Mouse (Mus musculus) splenic B cell, adult 2 months (primary cell): ENCODE measurements at regions not wholly inside any gene's neighbourhood (a gene's known extent, or its start where the extent isn't known, plus 50 kb on each side); places are given as distances from the start of the nearest gene placed in this dataset.

Experiments used
- DNase-seq: peaks from one replicate; pipeline ENCODE4 v3.0.0-alpha.2; 2011; ENCODE audit warnings: low read depth, low spot score
- H3K27me3 ChIP-seq: 2 replicates; pipeline ENCODE4 v1.6.1; 2012; ENCODE audit warnings: mild to moderate bottlenecking, low read length, moderate library complexity, mixed read lengths; ENCODE audit not compliant: control insufficient read depth, poor library complexity, insufficient read depth, severe bottlenecking
- H3K36me3 ChIP-seq: 2 replicates; pipeline ENCODE4 v1.6.1; 2012; ENCODE audit warnings: mild to moderate bottlenecking, low read length, moderate library complexity, mixed read lengths; ENCODE audit not compliant: control insufficient read depth, poor library complexity, insufficient read depth, severe bottlenecking

- Histone ChIP-seq H3K27me3 (no peaks in the 10 kb centered on the region), H3K36me3 (no peaks in the 10 kb centered on the region)
- DNase-seq, result no peak
These were observed 77.0 kb downstream of the Irs2 start for GRCm38 (mm10) chr8:10931266-10931665.

DNA sequence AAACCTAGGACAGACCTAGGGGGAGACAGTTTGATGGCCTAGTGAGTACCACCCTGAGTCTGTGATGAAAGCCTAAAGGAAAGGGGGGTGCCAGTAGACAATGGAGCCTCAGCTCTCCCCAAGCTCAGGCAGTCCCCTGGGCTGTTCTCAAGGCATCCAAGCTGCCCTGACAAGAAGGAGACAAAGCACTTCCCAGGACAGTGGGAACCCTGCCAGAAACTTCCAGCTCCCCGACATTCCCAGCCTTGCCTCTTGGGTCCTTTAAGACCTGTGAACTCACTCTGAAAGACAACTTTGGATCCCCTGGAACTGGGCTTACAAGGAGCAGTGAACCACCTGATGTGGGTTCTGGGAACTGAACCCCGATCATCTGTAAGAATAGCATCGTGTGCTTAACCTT is 79.4 kb downstream of the Irs2 start:
- DNase-seq, result no peak
- no peaks in the 10 kb centered on the region for H3K27me3 ChIP-seq
- H3K36me3 ChIP-seq, result no peaks in the 10 kb centered on the region

DNA sequence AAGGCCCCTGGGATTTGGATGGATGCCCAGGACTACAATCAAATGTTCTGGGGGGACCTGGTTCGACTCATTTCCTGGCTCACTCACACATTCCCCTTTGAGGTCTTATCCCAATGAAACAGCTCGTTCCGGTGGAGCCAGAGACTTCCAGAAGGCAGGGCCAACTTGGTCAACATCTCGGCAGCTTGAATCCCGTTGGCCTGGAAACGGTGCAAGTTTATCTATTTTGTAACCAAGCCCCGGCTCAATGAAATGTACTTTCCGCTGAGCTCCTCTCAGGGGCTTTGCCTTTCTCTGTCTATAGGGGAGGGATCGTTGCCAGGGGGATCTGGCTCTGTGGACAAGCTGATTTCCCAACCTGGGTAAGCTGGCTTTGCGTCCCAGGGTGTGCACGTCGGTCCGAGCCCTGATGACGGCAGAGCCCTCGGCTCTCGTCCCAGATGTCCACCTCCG is 79.9 kb downstream of the Irs2 start:
- Histone ChIP-seq H3K36me3 (no peaks in the 10 kb centered on the region), H3K27me3 (no peaks in the 10 kb centered on the region)
- DNase-seq, result no peak

DNA sequence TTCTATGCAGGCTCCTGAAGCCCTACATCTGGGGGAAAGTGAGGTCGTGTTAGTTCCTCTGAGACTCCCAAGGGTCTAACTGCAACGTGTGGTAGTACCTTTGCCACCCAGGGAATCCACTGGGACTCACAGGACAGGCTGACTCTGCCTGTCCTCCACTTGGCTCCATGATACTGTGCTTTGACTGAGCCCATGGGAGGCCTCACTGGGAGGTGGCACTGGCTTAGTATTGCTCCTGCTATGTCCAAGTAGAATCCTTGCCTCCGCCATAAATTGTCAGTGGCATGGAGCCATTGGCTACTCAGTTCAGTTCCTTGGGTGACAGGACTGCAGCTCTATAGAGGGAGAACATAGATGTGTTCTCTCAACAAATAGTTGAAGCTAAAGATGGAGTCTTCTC is 81.1 kb downstream of the Irs2 start:
- Histone ChIP-seq H3K27me3 (no peaks in the 10 kb centered on the region), H3K36me3 (no peaks in the 10 kb centered on the region)
- DNase-seq, result no peak

DNA sequence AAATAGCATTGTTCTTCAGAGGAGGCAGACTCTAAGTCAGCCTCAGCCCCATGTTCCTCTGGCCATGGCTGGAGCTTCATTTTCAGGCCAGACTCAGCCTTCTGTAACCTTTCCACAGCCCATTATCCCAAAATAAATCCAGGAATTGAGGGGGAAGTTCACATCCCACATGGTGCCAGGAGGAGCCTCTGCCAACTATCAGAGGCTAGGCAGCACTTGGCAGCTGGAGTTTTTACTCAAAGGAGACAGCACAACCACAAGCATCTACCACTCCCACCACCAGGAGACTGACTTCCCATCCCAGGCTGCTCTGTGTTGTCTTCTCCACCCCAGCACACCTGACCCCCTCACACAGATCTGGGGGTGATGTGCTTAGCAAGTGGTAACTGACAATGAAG is 81.7 kb downstream of the Irs2 start:
- H3K27me3 ChIP-seq, result no peaks in the 10 kb centered on the region
- DNase-seq, result no peak

GRCm38 (mm10) chr8:10925582-10926517 is 82.4 kb downstream of the Irs2 start:
- no peaks in the 10 kb centered on the region for H3K36me3 ChIP-seq
- H3K27me3 ChIP-seq, result no peaks in the 10 kb centered on the region
- peak; percentile 18 for DNase-seq

More for the DNA sequence above, 81.7 kb downstream of the Irs2 start:
- H3K36me3 ChIP-seq, result no peaks in the 10 kb centered on the region

GRCm38 (mm10) chr8:10924526-10925199 is 83.6 kb downstream of the Irs2 start:
- H3K27me3 ChIP-seq, result no peaks in the 10 kb centered on the region
- no peaks in the 10 kb centered on the region for H3K36me3 ChIP-seq
- peak; percentile 78 for DNase-seq

DNA sequence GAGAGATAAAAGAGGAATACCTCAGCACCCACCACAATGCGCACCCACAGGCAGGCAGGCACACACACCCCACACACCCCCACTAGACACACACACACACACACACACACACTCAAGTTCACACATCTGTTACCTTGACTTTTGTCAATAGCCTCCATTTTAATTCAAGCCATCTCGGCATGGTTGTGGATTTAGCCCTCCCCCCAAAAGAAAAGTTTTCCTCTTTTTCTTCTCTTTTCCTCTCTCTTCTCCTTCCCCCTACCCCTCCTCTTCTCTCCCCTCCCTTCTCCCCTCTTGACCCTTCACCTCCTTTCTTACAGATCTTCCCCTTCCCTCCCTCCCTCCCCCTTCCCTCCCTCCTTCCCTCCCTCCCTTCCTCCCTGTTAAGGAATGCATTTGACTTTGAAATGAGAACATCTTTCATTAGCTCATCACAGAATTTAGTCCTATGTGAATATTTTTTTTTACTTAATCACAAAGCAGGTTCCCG is 84.2 kb downstream of the Irs2 start:
- no peaks in the 10 kb centered on the region for H3K27me3 ChIP-seq
- no peaks in the 10 kb centered on the region for H3K36me3 ChIP-seq
- DNase-seq, result no peak

DNA sequence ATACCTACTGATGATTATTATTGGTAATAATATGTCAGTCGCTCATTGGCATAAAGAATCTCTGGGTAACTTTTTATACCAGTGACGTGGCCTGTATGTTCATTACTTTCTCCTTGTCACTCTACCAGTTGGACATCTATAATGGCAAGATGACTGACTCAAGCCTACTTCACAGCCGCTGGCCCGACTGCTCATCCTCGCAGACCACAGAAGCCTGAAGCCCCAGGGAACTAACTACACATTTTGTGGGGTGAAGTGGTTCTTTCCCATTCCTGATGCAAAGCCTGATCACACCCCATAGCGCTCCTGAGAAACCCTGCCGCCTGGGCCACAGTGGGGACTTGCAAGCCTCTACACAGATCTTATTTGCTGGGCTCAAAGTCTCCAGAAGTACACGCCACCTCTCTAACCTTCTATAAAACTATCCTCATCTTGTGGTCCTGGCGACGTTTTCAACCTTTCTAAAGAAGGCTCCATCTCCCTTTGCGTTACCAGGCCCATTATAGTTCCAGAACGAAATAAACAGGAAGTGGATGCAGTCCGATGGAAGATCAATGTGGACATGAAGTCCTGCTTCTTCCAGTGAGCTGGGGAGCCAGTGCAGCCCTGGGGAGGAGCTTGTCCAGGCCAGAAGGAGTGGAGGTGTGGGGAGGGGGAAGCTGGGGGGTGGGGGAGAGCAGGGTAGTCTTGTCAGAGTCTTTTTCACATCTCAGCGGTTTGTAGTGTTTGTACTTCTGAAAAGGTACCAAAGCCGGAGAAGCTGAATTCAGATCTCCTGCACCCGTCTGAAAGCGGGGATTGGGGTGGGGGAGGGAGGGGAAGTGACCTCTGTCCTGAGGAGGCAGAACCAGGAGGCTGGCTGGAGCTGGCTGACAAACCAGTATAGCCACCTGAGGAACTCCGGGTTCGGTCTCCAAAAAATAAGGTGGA is 84.9 kb downstream of the Irs2 start:
- no peaks in the 10 kb centered on the region for H3K27me3 ChIP-seq
- DNase-seq, result no peak
- H3K36me3 ChIP-seq, result no peaks in the 10 kb centered on the region

- no peaks in the 10 kb centered on the region for H3K36me3 ChIP-seq
- no peak for DNase-seq
- no peaks in the 10 kb centered on the region for H3K27me3 ChIP-seq
These were observed 85.8 kb downstream of the Irs2 start for GRCm38 (mm10) chr8:10922209-10923030.

- no peak for DNase-seq
- Histone ChIP-seq H3K36me3 (no peaks in the 10 kb centered on the region), H3K27me3 (no peaks in the 10 kb centered on the region)
These were observed 86.6 kb downstream of the Irs2 start for GRCm38 (mm10) chr8:10921439-10922191.

DNA sequence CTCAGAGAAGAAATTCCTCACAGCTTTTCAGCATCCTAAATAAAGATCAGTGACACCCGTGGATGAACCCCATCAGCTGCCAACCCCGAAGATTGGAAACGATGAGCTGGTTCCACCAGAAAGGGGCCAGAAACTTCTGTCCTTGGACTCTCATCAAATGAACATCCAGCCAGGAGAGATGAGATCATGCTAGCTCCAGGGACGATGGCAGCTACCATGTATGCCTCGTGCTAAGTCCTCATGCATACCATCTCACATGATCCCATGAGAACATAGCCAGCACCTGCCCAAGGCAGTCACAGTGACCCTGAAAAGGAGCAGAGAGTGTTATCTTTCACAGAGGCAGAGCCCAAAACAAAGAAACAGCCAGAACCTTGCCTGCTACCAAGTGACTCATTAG is 88.6 kb downstream of the Irs2 start:
- H3K27me3 ChIP-seq, result no peaks in the 10 kb centered on the region
- DNase-seq, result no peak
- H3K36me3 ChIP-seq, result no peaks in the 10 kb centered on the region

GRCm38 (mm10) chr8:10918403-10919035 is 89.7 kb downstream of the Irs2 start:
- no peak for DNase-seq
- H3K36me3 ChIP-seq, result no peaks in the 10 kb centered on the region
- H3K27me3 ChIP-seq, result no peaks in the 10 kb centered on the region
